Mouse (Mus musculus) thymus, postnatal 14 days (tissue): Measurements from ENCODE around the gene Chd1.

Experiments used
- DNase-seq: peaks from one replicate; pipeline ENCODE4 v3.0.0; 2021

Gene Chd1

GRCm38 (mm10) chr17:15812136-15812778 is 107.5 kb downstream of the Chd1 start:
- no peak for DNase-seq

DNA sequence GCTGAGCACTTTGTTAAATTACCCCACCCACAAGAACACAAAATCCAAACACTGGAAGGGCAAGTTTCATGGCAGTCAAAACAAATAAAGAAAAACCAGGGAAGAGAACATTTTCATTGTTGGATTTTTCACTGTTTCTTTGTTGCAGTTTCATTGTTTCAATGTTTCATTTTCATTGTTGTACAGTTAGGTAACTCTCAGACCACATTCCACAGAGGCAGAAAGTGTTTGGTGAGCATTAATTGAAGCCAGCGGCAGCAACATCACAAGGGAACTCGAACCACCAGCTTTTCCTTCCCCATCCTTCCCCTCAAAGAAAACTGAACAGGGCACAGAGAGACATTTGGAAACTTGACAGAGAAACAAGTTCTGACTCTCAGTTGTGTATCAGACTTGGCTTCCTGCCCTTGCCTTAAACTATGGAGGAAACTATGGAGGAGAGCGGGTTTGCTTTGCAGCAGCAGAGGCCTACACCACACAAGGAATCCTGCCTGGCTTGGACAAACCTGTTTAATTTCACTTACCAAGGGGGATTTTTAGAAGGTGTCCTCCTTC is 109.0 kb downstream of the Chd1 start:
- DNase-seq, result no peak

GRCm38 (mm10) chr17:15815312-15816018 is 110.7 kb downstream of the Chd1 start:
- no peak for DNase-seq

GRCm38 (mm10) chr17:15816379-15817095 is 111.8 kb downstream of the Chd1 start:
- no peak for DNase-seq

- no peak for DNase-seq
Measured at GRCm38 (mm10) chr17:15817096-15817450, 112.3 kb downstream of the Chd1 start.

GRCm38 (mm10) chr17:15817634-15818033 is 112.9 kb downstream of the Chd1 start:
- DNase-seq, result no peak

- no peak for DNase-seq
Measured at GRCm38 (mm10) chr17:15818372-15818771, 113.6 kb downstream of the Chd1 start.

DNA sequence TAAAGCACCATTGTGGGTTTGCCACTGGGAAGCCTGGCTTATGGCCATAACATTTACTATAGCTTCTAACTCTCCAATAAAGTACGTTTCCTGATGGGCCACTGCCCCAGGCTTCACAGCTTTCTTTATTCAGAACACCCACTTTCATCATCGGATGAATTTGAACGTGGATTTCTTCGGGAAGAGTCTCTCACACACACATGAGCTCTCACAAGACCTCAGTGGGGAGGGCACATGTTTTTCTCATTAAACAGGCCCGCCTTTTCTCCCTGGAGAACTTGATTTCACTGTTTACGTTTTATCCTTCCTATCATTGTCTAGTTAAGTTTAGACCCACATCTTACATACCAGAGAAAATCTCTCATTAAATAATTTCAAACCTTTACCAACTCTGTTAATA is 115.4 kb downstream of the Chd1 start:
- DNase-seq, result no peak

DNA sequence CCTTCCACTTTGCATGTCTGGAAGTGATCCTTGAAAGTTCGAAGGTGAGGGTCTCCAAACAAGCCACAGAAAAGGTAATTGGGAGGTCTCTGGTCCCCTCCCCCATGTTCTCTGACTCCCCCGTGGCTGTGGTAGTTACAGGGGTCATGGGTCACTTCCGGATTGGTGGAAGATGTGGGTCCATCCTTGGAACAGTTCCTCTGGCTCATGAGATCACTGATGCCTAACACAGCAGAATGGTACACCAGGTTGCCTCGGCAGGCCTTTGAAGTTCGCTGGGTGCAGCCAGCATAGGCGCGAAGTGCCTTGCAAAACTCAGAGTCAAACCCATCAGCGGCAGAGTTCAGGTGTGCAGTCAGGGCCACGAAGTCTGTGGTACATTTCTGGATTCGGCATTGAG is 116.0 kb downstream of the Chd1 start:
- DNase-seq, result no peak

DNA sequence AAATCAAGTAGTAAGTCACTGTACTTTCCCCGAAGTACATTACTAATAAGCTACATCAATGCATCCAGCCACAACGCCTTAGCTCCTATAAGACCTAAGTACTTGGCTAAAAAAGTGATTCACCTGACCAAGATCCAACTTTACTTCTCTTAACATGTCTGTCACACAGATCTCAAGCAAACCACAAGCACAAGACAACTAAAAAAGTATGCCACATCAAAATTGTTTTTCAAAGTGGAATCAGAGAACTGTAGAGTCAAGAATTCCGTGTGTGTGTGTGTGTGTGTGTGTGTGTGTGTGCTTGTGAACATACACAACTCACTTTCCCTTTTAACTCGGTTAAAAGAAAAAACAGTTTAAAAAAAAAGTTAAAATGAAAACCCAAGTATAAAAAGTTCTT is 116.9 kb downstream of the Chd1 start:
- no peak for DNase-seq
